Mouse (Mus musculus): ENCODE results near the gene Tpra1. TPM values are rescaled to one million over a fixed set of nuclear protein-coding genes. Genes with fewer than 3 reads are reported as not detected.

Tpra1 gene
- total and polyA plus RNA-seq, 2 experiments from 2014 or later, result 41.4 to 45.0 TPM

DNA sequence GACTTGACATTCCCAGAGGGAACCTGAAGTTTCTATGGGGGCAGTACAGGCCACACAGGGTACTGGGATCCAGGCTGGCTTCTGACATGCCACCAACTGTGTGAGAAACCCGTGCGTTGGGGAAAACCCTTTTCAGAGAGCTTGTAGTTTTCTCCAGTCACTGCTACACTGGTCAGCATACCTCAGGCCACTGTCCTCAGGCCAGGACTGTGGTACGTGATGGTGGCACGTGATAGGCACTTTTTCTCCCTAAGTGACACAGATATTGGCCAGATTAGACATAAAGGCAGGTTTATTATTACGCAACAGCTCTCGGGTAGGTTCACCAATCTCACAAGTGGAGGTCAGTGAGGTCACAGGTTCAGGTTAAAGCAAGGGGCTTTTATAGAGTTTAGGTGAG, 41.6 kb downstream of the Tpra1 start:
- Histone ChIP-seq H3K4me2 (ENCODE audit: low read depth) (no peak overlapping the region), H3K36me3 (ENCODE audit: insufficient read depth) (no peaks in the 10 kb centered on the region), H3K4me1 (ENCODE audit: insufficient read depth) (peaks cover 37% of the 10 kb centered on the region), H3K27me3 (ENCODE audit: insufficient read depth, low read length) (no peaks in the 10 kb centered on the region), H3K9me3 (ENCODE audit: low read length) (no peaks in the 10 kb centered on the region), H3K27ac (ENCODE audit: low read depth, low read length) (0 out of 2 replicates have a peak overlapping the region, but pooled peaks have one; percentile 10), H3K4me3 (ENCODE audit: low read depth, low read length) (no peak overlapping the region), H3K9ac (no peak overlapping the region)
- DNase-seq (no peak), ATAC-seq (no peak)
- WGBS, result 77% methylated on average over 6 of the region's 6 CpGs
- TF ChIP-seq CTCF (IDR thresholded peaks at IDR 0.05; ENCODE audit: low read depth), result no peak

DNA sequence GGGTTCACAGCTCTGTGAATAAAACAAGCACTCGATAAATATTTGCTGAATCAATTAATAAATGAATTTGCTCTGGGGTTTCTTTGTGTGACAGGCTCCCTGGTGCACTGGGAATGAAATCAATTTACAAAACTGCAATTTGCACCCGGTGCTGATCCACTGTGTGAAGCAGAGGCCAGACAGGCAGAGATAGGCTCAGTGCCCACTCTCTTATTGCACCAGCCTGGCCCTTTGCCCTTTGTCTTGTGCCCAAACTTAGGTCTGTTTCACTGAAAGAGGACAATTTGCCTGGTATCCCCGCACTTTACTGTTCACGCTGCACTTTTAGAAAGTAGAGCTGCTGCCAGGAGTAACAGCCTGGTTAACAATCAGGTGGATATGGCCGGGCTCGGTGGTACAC, 44.4 kb downstream of the Tpra1 start:
- H3K4me1 ChIP-seq (ENCODE audit: insufficient read depth), result peaks cover 18% of the 10 kb centered on the region
- TF ChIP-seq CTCF (IDR thresholded peaks at IDR 0.05; ENCODE audit: low read depth), result no peak
- ATAC-seq (no peak), DNase-seq (no peak)
- H3K9ac ChIP-seq, result no peak overlapping the region
- H3K4me2 ChIP-seq (ENCODE audit: low read depth), result no peak overlapping the region
- no peak overlapping the region for H3K27ac ChIP-seq (ENCODE audit: low read depth, low read length)
- no peak overlapping the region for H3K4me3 ChIP-seq (ENCODE audit: low read depth, low read length)
- WGBS, result 44% methylated on average over 6 of the region's 6 CpGs
- no peaks in the 10 kb centered on the region for H3K36me3 ChIP-seq (ENCODE audit: insufficient read depth)
- no peaks in the 10 kb centered on the region for H3K27me3 ChIP-seq (ENCODE audit: insufficient read depth, low read length)
- H3K9me3 ChIP-seq (ENCODE audit: low read length), result no peaks in the 10 kb centered on the region

DNA sequence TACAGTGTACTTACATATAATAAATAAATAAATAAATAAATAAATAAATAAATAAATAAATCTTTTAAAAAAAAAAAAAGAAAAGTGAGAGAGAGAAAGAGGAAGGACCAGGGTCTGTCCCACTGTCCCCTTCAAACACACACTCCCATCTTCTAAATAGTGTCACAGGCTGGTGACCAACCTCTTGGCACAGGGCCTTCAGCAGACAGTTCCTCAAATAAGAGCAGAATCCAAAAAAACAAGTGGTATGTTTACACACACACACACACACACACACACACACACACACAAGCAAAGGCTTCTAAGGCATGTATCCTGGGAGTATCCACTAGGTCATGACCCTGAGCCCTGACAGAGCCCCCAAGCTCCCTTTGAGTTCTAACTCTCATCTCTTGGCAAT, 45.7 kb downstream of the Tpra1 start:
- Histone ChIP-seq H3K27ac (ENCODE audit: low read depth, low read length) (no peak overlapping the region), H3K27me3 (ENCODE audit: insufficient read depth, low read length) (no peaks in the 10 kb centered on the region), H3K4me1 (ENCODE audit: insufficient read depth) (peaks cover 7% of the 10 kb centered on the region; the same call in 1 of the 2 replicates), H3K9ac (no peak overlapping the region), H3K9me3 (ENCODE audit: low read length) (no peaks in the 10 kb centered on the region), H3K36me3 (ENCODE audit: insufficient read depth) (no peaks in the 10 kb centered on the region), H3K4me3 (ENCODE audit: low read depth, low read length) (no peak overlapping the region), H3K4me2 (ENCODE audit: low read depth) (no peak overlapping the region)
- DNase-seq (no peak), ATAC-seq (no peak)
- TF ChIP-seq CTCF (IDR thresholded peaks at IDR 0.05; ENCODE audit: low read depth), result no peak

DNA sequence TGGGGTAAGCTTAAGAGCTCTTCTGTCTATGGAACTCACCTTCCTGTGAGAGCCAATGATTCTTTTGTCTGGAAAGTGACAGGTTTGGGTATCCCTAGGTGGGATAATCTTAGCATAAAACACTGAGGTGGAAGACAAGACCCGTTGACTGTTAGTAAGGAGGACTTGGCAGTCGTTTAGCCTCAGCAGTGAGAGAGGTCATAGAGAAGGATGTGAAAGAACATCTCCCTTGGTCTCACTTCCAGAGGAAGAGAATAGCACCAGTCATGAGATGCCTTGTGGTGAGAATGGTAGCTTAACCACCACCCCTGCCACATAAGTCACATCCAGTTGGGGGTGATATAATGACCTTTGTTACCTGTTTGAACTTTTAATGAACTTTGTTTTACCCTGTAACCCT, 54.7 kb downstream of the Tpra1 start:
- Histone ChIP-seq H3K9ac (no peak overlapping the region), H3K9me3 (ENCODE audit: low read length) (no peaks in the 10 kb centered on the region), H3K4me3 (ENCODE audit: low read depth, low read length) (no peak overlapping the region), H3K27me3 (ENCODE audit: insufficient read depth, low read length) (no peaks in the 10 kb centered on the region), H3K4me2 (ENCODE audit: low read depth) (no peak overlapping the region), H3K36me3 (ENCODE audit: insufficient read depth) (no peaks in the 10 kb centered on the region), H3K4me1 (ENCODE audit: insufficient read depth) (peaks cover 10% of the 10 kb centered on the region), H3K27ac (ENCODE audit: low read depth, low read length) (no peak overlapping the region)
- DNase-seq (no peak), ATAC-seq (no peak)
- no peak for TF ChIP-seq CTCF (IDR thresholded peaks at IDR 0.05; ENCODE audit: low read depth)
- 96% methylated on average over 2 of the region's 2 CpGs for WGBS

DNA sequence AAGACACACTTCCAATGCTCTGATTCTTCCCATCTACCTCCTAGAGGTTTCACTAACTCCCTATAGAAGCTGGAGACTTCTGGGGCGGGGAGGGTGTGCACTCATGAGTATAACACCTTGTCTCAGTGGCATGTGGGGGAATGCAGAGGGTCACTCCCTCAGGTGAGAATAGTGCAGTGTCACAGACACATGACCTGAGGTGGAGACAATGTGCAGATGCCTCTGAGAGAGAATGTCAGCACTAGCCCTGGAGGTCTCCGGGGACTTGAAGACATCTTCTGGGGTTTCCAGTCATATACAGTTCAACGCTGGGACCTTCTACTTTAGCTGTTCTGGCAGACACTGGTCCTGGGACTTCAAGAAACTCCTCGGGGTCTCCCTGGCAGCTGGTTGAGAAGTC, 55.3 kb downstream of the Tpra1 start:
- WGBS, result 90% methylated on average over 4 of the region's 4 CpGs
- no peak for TF ChIP-seq CTCF (IDR thresholded peaks at IDR 0.05; ENCODE audit: low read depth)
- no peak overlapping the region for H3K9ac ChIP-seq

DNA sequence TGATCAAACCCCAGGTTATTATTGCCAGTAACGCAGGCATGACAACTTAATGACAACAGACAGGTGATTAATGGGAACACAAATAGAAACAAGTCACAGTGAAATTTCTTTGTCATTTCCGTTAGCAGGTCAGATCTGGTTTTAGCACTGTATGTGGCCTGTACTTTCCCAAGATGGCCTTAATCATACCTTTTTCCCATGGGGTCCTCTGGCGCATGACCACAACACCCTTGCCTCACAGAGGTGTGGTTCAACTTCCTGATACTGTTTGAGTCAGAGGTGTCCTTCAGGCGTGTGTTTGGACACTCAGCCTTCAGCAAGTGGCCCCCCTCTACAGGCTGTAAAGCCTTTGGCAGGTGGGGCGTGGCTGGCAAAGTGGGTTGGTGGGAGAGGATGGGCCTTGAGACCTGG, 55.8 kb downstream of the Tpra1 start:
- no peaks in the 10 kb centered on the region for H3K36me3 ChIP-seq (ENCODE audit: insufficient read depth)
- TF ChIP-seq CTCF (IDR thresholded peaks at IDR 0.05; ENCODE audit: low read depth), result no peak
- H3K27me3 ChIP-seq (ENCODE audit: insufficient read depth, low read length), result no peaks in the 10 kb centered on the region
- no peaks in the 10 kb centered on the region for H3K9me3 ChIP-seq (ENCODE audit: low read length)
- no peak overlapping the region for H3K27ac ChIP-seq (ENCODE audit: low read depth, low read length)
- H3K4me1 ChIP-seq (ENCODE audit: insufficient read depth), result peaks cover 10% of the 10 kb centered on the region
- no peak overlapping the region for H3K4me2 ChIP-seq (ENCODE audit: low read depth)
- WGBS, result 87% methylated on average over 5 of the region's 5 CpGs
- ATAC-seq, result no peak
- no peak for DNase-seq
- H3K9ac ChIP-seq, result no peak overlapping the region
- no peak overlapping the region for H3K4me3 ChIP-seq (ENCODE audit: low read depth, low read length)

More for the DNA sequence above, 55.3 kb downstream of the Tpra1 start:
- DNase-seq, result no peak
- H3K27ac ChIP-seq (ENCODE audit: low read depth, low read length), result no peak overlapping the region
- H3K9me3 ChIP-seq (ENCODE audit: low read length), result no peaks in the 10 kb centered on the region
- no peak overlapping the region for H3K4me3 ChIP-seq (ENCODE audit: low read depth, low read length)
- H3K36me3 ChIP-seq (ENCODE audit: insufficient read depth), result no peaks in the 10 kb centered on the region
- no peak for ATAC-seq
- no peaks in the 10 kb centered on the region for H3K27me3 ChIP-seq (ENCODE audit: insufficient read depth, low read length)
- no peak overlapping the region for H3K4me2 ChIP-seq (ENCODE audit: low read depth)
- H3K4me1 ChIP-seq (ENCODE audit: insufficient read depth), result peaks cover 10% of the 10 kb centered on the region

DNA sequence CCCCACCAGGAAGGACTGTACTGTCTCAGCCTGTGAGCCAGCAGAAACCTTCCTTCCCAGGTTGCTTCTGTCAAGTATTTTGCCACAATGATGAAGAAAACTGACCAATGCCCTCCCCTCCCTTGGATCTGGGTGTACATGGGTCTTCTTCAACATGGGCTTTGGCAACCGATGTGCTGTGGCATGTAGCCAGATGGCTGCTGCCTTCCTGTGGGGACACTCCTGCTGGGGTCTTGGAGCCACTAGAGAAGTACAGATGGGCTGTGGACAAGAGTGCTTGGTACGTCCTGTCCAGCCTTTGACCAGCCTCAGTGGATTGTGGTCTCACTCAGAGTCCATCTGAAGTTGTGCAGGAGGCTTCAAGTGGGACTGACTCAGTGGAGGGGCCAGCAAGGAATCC, 56.3 kb downstream of the Tpra1 start:
- Histone ChIP-seq H3K4me3 (ENCODE audit: low read depth, low read length) (no peak overlapping the region), H3K9ac (no peak overlapping the region), H3K27ac (ENCODE audit: low read depth, low read length) (no peak overlapping the region), H3K4me2 (ENCODE audit: low read depth) (no peak overlapping the region), H3K9me3 (ENCODE audit: low read length) (no peaks in the 10 kb centered on the region), H3K36me3 (ENCODE audit: insufficient read depth) (no peaks in the 10 kb centered on the region), H3K4me1 (ENCODE audit: insufficient read depth) (peaks cover 10% of the 10 kb centered on the region), H3K27me3 (ENCODE audit: insufficient read depth, low read length) (no peaks in the 10 kb centered on the region)
- ATAC-seq (no peak), DNase-seq (no peak)
- no peak for TF ChIP-seq CTCF (IDR thresholded peaks at IDR 0.05; ENCODE audit: low read depth)
- 84% methylated on average over 2 of the region's 2 CpGs for WGBS

DNA sequence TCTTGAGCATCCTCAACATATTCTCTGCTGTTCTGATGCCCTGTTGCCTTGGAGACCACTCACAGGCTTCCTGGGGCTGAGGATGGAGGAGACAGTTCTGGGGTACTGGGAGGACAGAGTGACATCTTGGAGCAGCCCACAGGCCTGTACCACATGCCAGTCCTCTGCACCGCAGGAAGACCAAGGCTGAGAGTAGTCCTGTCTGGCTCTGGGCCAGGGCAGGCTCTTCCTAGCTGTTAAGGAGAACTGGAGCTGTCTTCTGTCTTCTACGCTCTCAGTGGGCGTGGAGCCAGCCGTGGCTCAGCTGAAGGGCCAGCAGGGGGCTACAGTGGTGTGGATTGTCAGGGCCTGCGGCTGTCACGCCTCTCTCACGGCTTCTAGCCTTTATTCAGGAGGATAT, 57.8 kb downstream of the Tpra1 start:
- peaks cover 10% of the 10 kb centered on the region for H3K4me1 ChIP-seq (ENCODE audit: insufficient read depth)
- no peaks in the 10 kb centered on the region for H3K36me3 ChIP-seq (ENCODE audit: insufficient read depth)
- peak; percentile 94 for ATAC-seq
- H3K27ac ChIP-seq (ENCODE audit: low read depth, low read length), result no peak overlapping the region
- no peaks in the 10 kb centered on the region for H3K9me3 ChIP-seq (ENCODE audit: low read length)
- no peak overlapping the region for H3K4me3 ChIP-seq (ENCODE audit: low read depth, low read length)
- peak; percentile 78 for DNase-seq
- WGBS, result 8% methylated on average over 7 of the region's 7 CpGs
- no peak overlapping the region for H3K9ac ChIP-seq
- H3K27me3 ChIP-seq (ENCODE audit: insufficient read depth, low read length), result no peaks in the 10 kb centered on the region
- peak; percentile 57 for TF ChIP-seq CTCF (IDR thresholded peaks at IDR 0.05; ENCODE audit: low read depth)
- H3K4me2 ChIP-seq (ENCODE audit: low read depth), result no peak overlapping the region

All from forebrain, postnatal 0 days (tissue).